Mouse (Mus musculus): ENCODE measurements around the gene Slc7a1. TPM values are rescaled to one million over a fixed set of nuclear protein-coding genes. Genes with fewer than 3 reads are reported as not detected.

Slc7a1 gene
- total and polyA plus RNA-seq, 3 experiments: 64.1 to 133 (median 80.9) TPM

DNA sequence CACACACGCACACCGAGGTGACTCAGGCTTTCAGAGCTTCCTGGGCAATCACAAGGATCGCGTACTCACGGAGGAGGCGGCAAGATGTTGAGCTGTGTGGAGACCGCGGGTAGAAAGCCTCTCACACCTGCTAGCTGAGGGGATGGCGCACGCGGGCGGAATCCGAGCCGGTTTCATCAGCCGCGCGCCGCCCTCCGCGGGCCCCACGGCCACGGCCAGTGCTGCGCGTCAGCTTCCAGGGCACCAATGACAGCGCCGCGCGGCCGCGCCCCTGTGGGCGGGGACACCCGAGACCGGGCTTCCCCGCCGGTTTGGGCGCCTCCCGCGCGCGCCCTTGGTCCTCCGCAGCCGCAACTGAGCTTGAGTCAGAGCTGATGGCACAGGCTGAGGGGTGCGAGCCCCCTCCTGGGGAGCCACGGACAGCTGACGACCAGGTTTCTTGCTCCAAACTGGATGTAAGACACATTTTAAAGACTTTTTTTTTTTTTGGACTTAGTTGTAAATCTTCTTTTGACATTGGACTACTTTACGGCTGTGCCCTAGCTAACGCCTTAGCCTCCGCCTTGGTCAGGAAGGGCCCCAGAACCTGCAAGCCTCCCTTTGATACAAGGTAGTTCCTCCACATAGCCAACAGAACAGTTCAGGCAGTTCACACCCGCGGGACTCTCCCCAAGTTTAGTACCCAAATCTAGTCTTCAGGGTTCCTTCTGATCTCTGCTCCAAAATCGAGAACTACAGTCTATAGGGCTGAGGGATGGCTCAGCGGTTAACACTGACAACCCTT is at the start of gene Slc7a1 (continued):
- TF ChIP-seq ETS1 (IDR thresholded peaks at IDR 0.05; ENCODE audit: low read depth, low read length) (0 out of 2 replicates have a peak, but pooled peaks have one; percentile 36), GATA1 (IDR thresholded peaks at IDR 0.05; ENCODE audit: low read depth, low read length) (no peak), POLR2A (IDR thresholded peaks at IDR 0.05; ENCODE audit: control insufficient read depth in 1 of 2, insufficient read depth in 1 of 2, low read depth in 1 of 2, low read length in 2 of 2, poor library complexity in 1 of 2) (peak; percentile 85 to 89; a peak in 3 of 4 replicates), USF2 (IDR thresholded peaks at IDR 0.05; ENCODE audit: borderline replicate concordance in 1 of 2, insufficient read depth in 1 of 2, low read depth in 1 of 2, low read length in 2 of 2) (no peak)

GRCm38 (mm10) chr5:148444974-148445373 is 45.3 kb upstream of the Slc7a1 start:
- H3K4me3 ChIP-seq (ENCODE audit: control insufficient read depth in 1 of 2, insufficient read depth in 1 of 2, low read depth in 2 of 2, low read length in 2 of 2): no peak overlapping the region
- no peak overlapping the region for H3K27ac ChIP-seq (ENCODE audit: control insufficient read depth, low read depth, low read length)
- H3K27me3 ChIP-seq (ENCODE audit: control insufficient read depth in 1 of 2, insufficient read depth in 2 of 2, low read length in 2 of 2): no peaks in the 10 kb centered on the region
- TF ChIP-seq USF2 (IDR thresholded peaks at IDR 0.05; ENCODE audit: borderline replicate concordance in 1 of 2, insufficient read depth in 1 of 2, low read depth in 1 of 2, low read length in 2 of 2) (no peak), MAFK (IDR thresholded peaks at IDR 0.05; ENCODE audit: borderline replicate concordance, low read depth, low read length) (no peak), GATA1 (IDR thresholded peaks at IDR 0.05; ENCODE audit: low read depth, low read length) (no peak), MAX (IDR thresholded peaks at IDR 0.05; ENCODE audit: low read length) (no peak), CHD1 (IDR thresholded peaks at IDR 0.05; ENCODE audit: low read depth, low read length) (no peak), CTCF (IDR thresholded peaks at IDR 0.05 in 2 of 3, conservative IDR thresholded peaks at IDR 0.05 in 1 of 3; ENCODE audit: control insufficient read depth in 1 of 3, insufficient read depth in 1 of 3, low read depth in 2 of 3, low read length in 3 of 3, poor library complexity in 1 of 3, severe bottlenecking in 1 of 3) (peak; percentile 33 to 51 (median 45); a peak in 5 of 6 replicates), ZC3H11A (IDR thresholded peaks at IDR 0.05; ENCODE audit: low read depth, low read length) (peak; percentile 15; the same call in 1 of the 2 replicates), SMC3 (IDR thresholded peaks at IDR 0.05; ENCODE audit: low read depth, low read length) (peak; percentile 30; the same call in 1 of the 2 replicates), ZMIZ1 (IDR thresholded peaks at IDR 0.05; ENCODE audit: low read depth, low read length) (no peak), HCFC1 (IDR thresholded peaks at IDR 0.05; ENCODE audit: low read depth, low read length) (no peak)
- no peak overlapping the region for H3K9ac ChIP-seq (ENCODE audit: control insufficient read depth, low read depth, low read length, poor library complexity, severe bottlenecking)
- DNase-seq (ENCODE audit: low read depth, low spot score): peak; percentile 31
- H3K9me3 ChIP-seq (replicated peaks; ENCODE audit: insufficient read depth, low read length): no peaks in the 10 kb centered on the region
- no peaks in the 10 kb centered on the region for H3K79me2 ChIP-seq (ENCODE audit: control insufficient read depth, insufficient read depth, low read length, poor library complexity)
- H3K4me1 ChIP-seq (ENCODE audit: control insufficient read depth in 1 of 2, insufficient read depth in 2 of 2, low read length in 2 of 2): no peaks in the 10 kb centered on the region
- H3K36me3 ChIP-seq (ENCODE audit: control insufficient read depth in 1 of 2, insufficient read depth in 2 of 2, low read length in 2 of 2): no peaks in the 10 kb centered on the region

DNA sequence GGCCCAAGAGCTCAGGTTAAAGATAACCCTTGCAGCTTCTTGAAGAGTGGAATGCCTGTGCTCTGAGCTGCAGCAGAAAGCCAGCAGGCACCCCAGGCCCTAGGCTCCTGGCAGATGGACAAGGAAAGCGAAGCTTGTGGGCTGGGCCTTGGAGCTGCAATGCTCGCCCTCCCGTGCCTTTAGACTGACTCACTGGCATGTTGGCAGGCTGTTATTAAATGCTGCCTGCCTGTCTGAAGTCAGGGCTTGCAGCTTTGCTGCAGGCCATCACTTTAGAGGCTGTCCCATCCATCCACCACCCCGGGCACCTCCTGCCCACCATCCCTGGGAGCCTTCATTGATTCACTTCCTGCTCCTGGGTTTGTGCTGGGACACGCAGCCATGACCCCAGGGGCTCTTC is 44.0 kb upstream of the Slc7a1 start:
- Histone ChIP-seq H3K27ac (ENCODE audit: control insufficient read depth, low read depth, low read length) (no peak overlapping the region), H3K27me3 (ENCODE audit: control insufficient read depth in 1 of 2, insufficient read depth in 2 of 2, low read length in 2 of 2) (no peaks in the 10 kb centered on the region; a peak in 1 of 4 replicates), H3K4me1 (ENCODE audit: control insufficient read depth in 1 of 2, insufficient read depth in 2 of 2, low read length in 2 of 2) (no peaks in the 10 kb centered on the region), H3K9me3 (replicated peaks; ENCODE audit: insufficient read depth, low read length) (no peaks in the 10 kb centered on the region), H3K4me3 (ENCODE audit: control insufficient read depth in 1 of 2, insufficient read depth in 1 of 2, low read depth in 2 of 2, low read length in 2 of 2) (no peak overlapping the region), H3K36me3 (ENCODE audit: control insufficient read depth in 1 of 2, insufficient read depth in 2 of 2, low read length in 2 of 2) (no peaks in the 10 kb centered on the region), H3K79me2 (ENCODE audit: control insufficient read depth, insufficient read depth, low read length, poor library complexity) (no peaks in the 10 kb centered on the region), H3K9ac (ENCODE audit: control insufficient read depth, low read depth, low read length, poor library complexity, severe bottlenecking) (no peak overlapping the region)
- no peak for DNase-seq (ENCODE audit: low read depth, low spot score)
- TF ChIP-seq USF1 (IDR thresholded peaks at IDR 0.05; ENCODE audit: low read depth, low read length): no peak
- no peak for TF ChIP-seq RAD21 (IDR thresholded peaks at IDR 0.05; ENCODE audit: low read depth, low read length)
- no peak for TF ChIP-seq TAL1 (IDR thresholded peaks at IDR 0.05; ENCODE audit: low read length)
- TF ChIP-seq ZNF384 (IDR thresholded peaks at IDR 0.05; ENCODE audit: low read depth, low read length): no peak
- TF ChIP-seq CHD2 (IDR thresholded peaks at IDR 0.05; ENCODE audit: low read length): no peak
- no peak for TF ChIP-seq ELF1 (IDR thresholded peaks at IDR 0.05; ENCODE audit: low read depth, low read length)
- no peak for TF ChIP-seq UBTF (IDR thresholded peaks at IDR 0.05; ENCODE audit: borderline replicate concordance, insufficient read depth, low read depth, low read length)
- TF ChIP-seq JUND (IDR thresholded peaks at IDR 0.05; ENCODE audit: low read depth, low read length): no peak
- TF ChIP-seq CTCF (IDR thresholded peaks at IDR 0.05 in 2 of 3, conservative IDR thresholded peaks at IDR 0.05 in 1 of 3; ENCODE audit: control insufficient read depth in 1 of 3, insufficient read depth in 1 of 3, low read depth in 2 of 3, low read length in 3 of 3, poor library complexity in 1 of 3, severe bottlenecking in 1 of 3): no peak
- no peak for TF ChIP-seq SMC3 (IDR thresholded peaks at IDR 0.05; ENCODE audit: low read depth, low read length)
- TF ChIP-seq MEF2A (IDR thresholded peaks at IDR 0.05; ENCODE audit: extremely low read depth, insufficient replicate concordance, low read depth, low read length, poor library complexity, severe bottlenecking): no peak
- TF ChIP-seq POLR2A (IDR thresholded peaks at IDR 0.05; ENCODE audit: control insufficient read depth in 1 of 2, insufficient read depth in 1 of 2, low read depth in 1 of 2, low read length in 2 of 2, poor library complexity in 1 of 2): no peak
- TF ChIP-seq ZC3H11A (IDR thresholded peaks at IDR 0.05; ENCODE audit: low read depth, low read length): no peak

Measured in MEL (cell line).